Mouse (Mus musculus) forebrain, embryonic 14.5 days (tissue): Measurements from ENCODE around the gene Nfkbie. TPM values are rescaled to one million over a fixed set of nuclear protein-coding genes. Genes with fewer than 3 reads are reported as not detected.

ENCODE experiments used
- ATAC-seq: fragments of 200-750 bp; cut with Nextera tagmentation; 2 replicates; pipeline ENCODE4 v1.8.0; 2017; ENCODE audit warnings: mild to moderate bottlenecking, moderate library complexity
- DNase-seq: peaks from one replicate; pipeline ENCODE4 v3.0.0-alpha.2; 2015; ENCODE audit warnings: low spot score
- H3K27ac ChIP-seq: fragments of 300-500 bp; sonication (generic); 2 replicates; pipeline ENCODE4 v1.5.1; 2014; ENCODE audit warnings: low read depth, mild to moderate bottlenecking, control low read depth, low read length, moderate library complexity
- H3K27me3 ChIP-seq: fragments of 300-500 bp; sonication (generic); replicated peaks from 2 replicates; pipeline ENCODE4 v1.6.1; 2014; ENCODE audit warnings: low read length, control low read depth, mixed read lengths; ENCODE audit not compliant: control insufficient read depth, insufficient read depth
- H3K36me3 ChIP-seq: fragments of 300-500 bp; sonication (generic); 2 replicates; pipeline ENCODE4 v1.6.1; 2014; ENCODE audit warnings: low read length, control low read depth; ENCODE audit not compliant: control insufficient read depth, insufficient read depth
- H3K4me1 ChIP-seq: fragments of 300-500 bp; sonication (generic); 2 replicates; pipeline ENCODE4 v1.6.1; 2014; ENCODE audit warnings: antibody characterized with exemption, low read length, control low read depth; ENCODE audit not compliant: control insufficient read depth, insufficient read depth
- H3K4me2 ChIP-seq: fragments of 300-500 bp; sonication (generic); 2 replicates; pipeline ENCODE4 v1.6.1; 2014; ENCODE audit warnings: mild to moderate bottlenecking, control low read depth, low read length
- H3K4me3 ChIP-seq: fragments of 300-500 bp; sonication (generic); 2 replicates; pipeline ENCODE4 v1.5.1; 2014; ENCODE audit warnings: low read depth, low read length, control low read depth
- H3K9ac ChIP-seq: fragments of 300-500 bp; sonication (generic); 2 replicates; pipeline ENCODE4 v1.6.1; 2014; ENCODE audit warnings: mild to moderate bottlenecking, low read length, control low read depth, moderate library complexity
- H3K9me3 ChIP-seq: fragments of 300-500 bp; sonication (generic); replicated peaks from 2 replicates; pipeline ENCODE4 v1.6.1; 2016; ENCODE audit warnings: low read length, control low read depth, mixed read lengths; ENCODE audit not compliant: control insufficient read depth
- WGBS: fragments of 180-500 bp; shearing (Covaris S2); extraction: QIAGEN DNeasy Blood & Tissue Kit; methylation state at CpG from one replicate; pipeline ENCODE4 v1.1.7; 2014; 5-methylcytosine and 5-hydroxymethylcytosine counted together
- polyA plus RNA-seq: library from polyadenylated mRNA; unstranded; fragments of >200 nt; fragmentation: Nextera tagmentation; extraction: Ambion mirVana; gene quantifications from 2 replicates; pipeline ENCODE4 v1.2.1, GENCODE M21; 2014

Nfkbie gene
- polyA plus RNA-seq, 1 experiment from 2014 or later = 4.1 TPM

DNA sequence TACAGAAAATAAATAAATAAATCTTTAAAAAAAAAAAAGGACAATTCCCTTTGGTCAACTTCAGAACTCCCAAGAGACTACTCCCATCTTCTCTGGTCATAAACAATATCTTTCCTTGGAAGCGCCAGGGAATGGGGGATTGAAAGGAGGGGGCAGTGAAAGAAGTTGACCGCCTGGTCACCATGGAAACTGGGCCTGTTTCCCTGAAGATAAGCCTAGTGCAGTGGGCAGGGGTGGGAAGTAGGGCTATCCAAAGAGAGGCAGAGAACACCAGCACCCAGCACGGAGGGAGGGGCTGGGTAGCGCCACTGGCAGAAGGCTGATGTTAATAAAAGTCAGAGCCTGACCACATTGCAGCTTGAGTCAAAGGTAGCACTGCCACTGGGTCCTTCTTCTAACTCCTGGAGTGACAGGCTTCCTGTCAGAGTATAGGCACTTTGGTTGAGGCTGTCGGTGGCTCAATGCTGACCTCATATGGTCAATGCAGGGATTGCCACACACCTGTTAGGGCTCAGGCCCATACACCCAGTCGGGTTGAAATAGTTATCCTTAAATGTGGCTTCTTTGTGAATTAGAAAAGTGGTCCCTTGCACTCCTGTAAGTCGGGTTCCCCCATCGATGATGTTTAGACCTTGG is 3.6 kb upstream of the Nfkbie start:
- ATAC-seq (no peak; the same call in 1 of the 2 replicates), DNase-seq (peak; percentile 82)
- H3K27ac ChIP-seq = no peak overlapping the region
- no peak overlapping the region for H3K9ac ChIP-seq
- peaks cover 8% of the 10 kb centered on the region for H3K27me3 ChIP-seq
- WGBS = 4% methylated on average over 8 of the region's 8 CpGs
- H3K36me3 ChIP-seq = peaks cover 2% of the 10 kb centered on the region; the same call in 1 of the 2 replicates
- H3K4me3 ChIP-seq = no peak overlapping the region
- peaks cover 7% of the 10 kb centered on the region; the same call in 1 of the 2 replicates for H3K4me1 ChIP-seq
- no peaks in the 10 kb centered on the region for H3K9me3 ChIP-seq
- H3K4me2 ChIP-seq = no peak overlapping the region

DNA sequence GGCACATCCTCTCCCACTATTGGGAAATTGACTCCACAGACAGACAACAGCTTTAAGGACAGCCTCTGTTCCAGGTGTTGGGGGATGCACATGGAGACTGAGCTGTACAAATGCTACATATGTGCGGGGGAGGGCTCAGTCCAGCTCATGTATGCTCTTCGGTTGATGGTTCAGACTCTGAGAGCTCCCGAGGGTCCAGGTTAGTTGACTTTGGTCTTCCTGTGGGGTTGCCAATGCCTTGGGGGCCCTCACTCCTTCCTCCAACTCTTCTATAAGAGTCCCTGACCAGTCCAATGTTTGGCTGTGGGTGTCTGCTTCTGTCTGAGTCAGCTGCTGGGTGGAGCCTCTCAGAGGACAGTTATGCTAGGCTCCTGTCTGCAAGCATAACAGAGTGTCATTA is 2.4 kb upstream of the Nfkbie start:
- Histone ChIP-seq H3K36me3 (no peaks in the 10 kb centered on the region), H3K27me3 (peaks cover 7% of the 10 kb centered on the region; the same call in 1 of the 2 replicates), H3K27ac (no peak overlapping the region), H3K9ac (no peak overlapping the region), H3K4me3 (no peak overlapping the region), H3K9me3 (no peaks in the 10 kb centered on the region), H3K4me1 (peaks cover 4% of the 10 kb centered on the region; the same call in 1 of the 2 replicates), H3K4me2 (no peak overlapping the region)
- 87% methylated on average over 3 of the region's 3 CpGs for WGBS
- no peak for ATAC-seq
- DNase-seq = no peak

DNA sequence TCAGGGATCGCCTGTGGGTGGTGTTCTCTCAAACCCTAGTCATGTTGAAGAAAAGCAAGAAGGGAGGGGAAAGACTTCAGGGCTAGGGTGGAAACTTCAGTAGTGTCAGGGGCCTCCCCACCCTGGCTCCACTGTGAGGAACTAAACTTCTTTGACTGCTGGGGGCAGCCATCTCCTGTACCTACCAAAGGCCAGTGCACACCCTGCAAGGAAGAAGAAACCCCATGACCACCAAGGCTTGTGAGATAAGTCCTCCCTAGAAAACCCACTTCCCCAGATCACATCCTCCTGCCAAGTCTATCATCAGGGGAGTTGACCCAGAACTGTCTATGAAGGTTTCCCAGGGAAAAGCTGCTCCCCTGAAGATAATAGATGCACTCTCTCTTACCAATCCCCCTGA is 1.1 kb upstream of the Nfkbie start:
- no peak overlapping the region for H3K9ac ChIP-seq
- H3K27me3 ChIP-seq = peaks cover 7% of the 10 kb centered on the region; the same call in 1 of the 2 replicates
- H3K36me3 ChIP-seq = no peaks in the 10 kb centered on the region
- H3K27ac ChIP-seq = no peak overlapping the region
- ATAC-seq = no peak
- H3K9me3 ChIP-seq = no peaks in the 10 kb centered on the region
- DNase-seq = no peak
- no peak overlapping the region for H3K4me3 ChIP-seq
- WGBS = 61% methylated on average over 1 of the region's 1 CpGs
- no peaks in the 10 kb centered on the region; the same call in 1 of the 2 replicates for H3K4me1 ChIP-seq
- no peak overlapping the region for H3K4me2 ChIP-seq

DNA sequence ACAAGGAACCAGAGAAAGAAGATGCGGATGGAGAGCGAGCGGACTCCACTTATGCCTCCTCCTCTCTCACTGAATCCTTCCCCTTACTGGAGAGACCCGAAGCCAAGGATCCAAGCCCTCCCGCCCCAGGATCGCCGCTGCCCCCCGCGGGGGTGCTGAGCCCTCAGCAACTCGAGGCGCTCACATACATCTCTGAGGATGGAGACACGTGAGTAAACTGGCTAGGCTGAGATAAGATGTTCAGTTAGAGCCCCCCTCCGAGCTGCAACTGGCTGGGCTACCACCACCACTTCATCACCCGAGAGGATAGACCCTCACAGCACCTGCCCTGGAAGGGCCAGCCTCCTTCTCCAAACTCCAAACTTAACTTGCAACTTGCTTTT is 595 bp downstream of the Nfkbie start:
- DNase-seq (no peak), ATAC-seq (no peak)
- Histone ChIP-seq H3K36me3 (no peaks in the 10 kb centered on the region), H3K9ac (peak overlapping the region; percentile 75), H3K4me2 (peak overlapping the region; percentile 95), H3K27ac (no peak overlapping the region), H3K4me1 (no peaks in the 10 kb centered on the region), H3K27me3 (peaks cover 7% of the 10 kb centered on the region; the same call in 1 of the 2 replicates), H3K4me3 (peak overlapping the region; percentile 58), H3K9me3 (no peaks in the 10 kb centered on the region)
- 2% methylated on average over 14 of the region's 14 CpGs for WGBS

- no peak for DNase-seq
- H3K27ac ChIP-seq = no peak overlapping the region
Measured at GRCm38 (mm10) chr17:45556514-45557245, 1.2 kb downstream of the Nfkbie start.

GRCm38 (mm10) chr17:45557246-45557824 is 1.8 kb downstream of the Nfkbie start:
- H3K4me2 ChIP-seq = no peak overlapping the region
- ATAC-seq (no peak), DNase-seq (no peak)
- H3K27ac ChIP-seq = no peak overlapping the region
- no peaks in the 10 kb centered on the region for H3K36me3 ChIP-seq
- 80% methylated on average over 7 of the region's 7 CpGs for WGBS
- peaks cover 7% of the 10 kb centered on the region; the same call in 1 of the 2 replicates for H3K27me3 ChIP-seq
- H3K9me3 ChIP-seq = no peaks in the 10 kb centered on the region
- H3K4me3 ChIP-seq = no peak overlapping the region
- H3K9ac ChIP-seq = no peak overlapping the region; the same call in 1 of the 2 replicates
- H3K4me1 ChIP-seq = no peaks in the 10 kb centered on the region

More at GRCm38 (mm10) chr17:45556514-45557245, 1.2 kb downstream of the Nfkbie start:
- H3K36me3 ChIP-seq = no peaks in the 10 kb centered on the region
- H3K9ac ChIP-seq = no peak overlapping the region
- ATAC-seq = no peak
- H3K27me3 ChIP-seq = peaks cover 7% of the 10 kb centered on the region; the same call in 1 of the 2 replicates
- WGBS = 73% methylated on average over 3 of the region's 3 CpGs
- H3K4me3 ChIP-seq = 0 out of 2 replicates have a peak overlapping the region, but pooled peaks have one; percentile 58
- H3K4me1 ChIP-seq = no peaks in the 10 kb centered on the region
- H3K4me2 ChIP-seq = peak overlapping the region; percentile 95
- H3K9me3 ChIP-seq = no peaks in the 10 kb centered on the region

GRCm38 (mm10) chr17:45557998-45558862 is 2.7 kb downstream of the Nfkbie start:
- DNase-seq (no peak), ATAC-seq (no peak)
- H3K27ac ChIP-seq = no peak overlapping the region
- no peak overlapping the region for H3K4me2 ChIP-seq
- H3K36me3 ChIP-seq = no peaks in the 10 kb centered on the region
- no peaks in the 10 kb centered on the region for H3K9me3 ChIP-seq
- H3K27me3 ChIP-seq = peaks cover 7% of the 10 kb centered on the region; the same call in 1 of the 2 replicates
- peak overlapping the region; percentile 25; the same call in 1 of the 2 replicates for H3K9ac ChIP-seq
- no peaks in the 10 kb centered on the region for H3K4me1 ChIP-seq
- WGBS = 70% methylated on average over 16 of the region's 16 CpGs
- no peak overlapping the region for H3K4me3 ChIP-seq

GRCm38 (mm10) chr17:45559732-45560525 is 4.4 kb downstream of the Nfkbie start:
- DNase-seq = no peak
- Histone ChIP-seq H3K9ac (no peak overlapping the region), H3K4me2 (no peak overlapping the region), H3K27me3 (peaks cover 7% of the 10 kb centered on the region; the same call in 1 of the 2 replicates), H3K4me3 (no peak overlapping the region), H3K9me3 (no peaks in the 10 kb centered on the region), H3K36me3 (no peaks in the 10 kb centered on the region), H3K27ac (no peak overlapping the region), H3K4me1 (peaks cover 5% of the 10 kb centered on the region)
- 83% methylated on average over 15 of the region's 15 CpGs for WGBS
- ATAC-seq = no peak
